Mouse (Mus musculus) cerebral cortex, adult 2 months (tissue): Measurements from ENCODE around the gene Olfr808.

Source experiments
- WGBS: fragments of 180-500 bp; shearing (Covaris S2); methylation state at CpG from one replicate; pipeline ENCODE4 v1.1.7; 2018; 5-methylcytosine and 5-hydroxymethylcytosine counted together

The Olfr808 gene

GRCm38 (mm10) chr10:129765182-129765581, at the start of gene Olfr808:
Gene Olfr808, plus strand, starts transcription at chr10:129765482.
- 97% methylated on average over 1 of the region's 1 CpGs for WGBS

- 98% methylated on average over 2 of the region's 2 CpGs for WGBS
Measured at GRCm38 (mm10) chr10:129729275-129729674, 36.0 kb upstream of the Olfr808 start, which contains the start of gene Olfr805. Gene Olfr805, minus strand, starts transcription at chr10:129729375.

GRCm38 (mm10) chr10:129741821-129742220, 23.5 kb upstream of the Olfr808 start, which contains the start of gene Olfr806:
Gene Olfr806, minus strand, starts transcription at chr10:129741921.

DNA sequence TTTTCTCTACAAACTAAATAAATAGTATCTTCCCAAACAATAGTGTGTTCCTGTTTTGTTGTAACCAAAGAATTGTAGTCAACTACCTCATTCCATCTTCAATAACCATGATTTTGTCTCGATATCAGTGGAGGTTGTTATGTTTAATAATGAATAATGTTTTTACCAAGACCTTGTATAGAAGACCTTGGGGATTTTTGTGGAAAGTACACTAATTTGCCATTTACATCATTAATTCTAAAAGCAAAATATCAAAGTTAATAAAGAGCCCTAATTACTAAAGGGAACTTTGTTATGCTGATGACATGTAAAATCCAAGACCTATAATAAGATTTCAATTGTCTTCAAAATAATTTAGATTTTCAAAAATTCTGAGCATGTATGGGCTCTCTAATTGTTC, 7.6 kb upstream of the Olfr808 start, which contains the start of gene Olfr807:
Gene Olfr807, minus strand, starts transcription at position 101 of the 400 bp plus-strand sequence.
- WGBS: 89% methylated on average over 1 of the region's 1 CpGs

GRCm38 (mm10) chr10:129774338-129774737, 9.1 kb downstream of the Olfr808 start, which contains the start of gene Olfr809:
Gene Olfr809, plus strand, starts transcription at chr10:129774638.

GRCm38 (mm10) chr10:129794817-129795216, 29.5 kb downstream of the Olfr808 start, which contains the start of gene Olfr810:
Gene Olfr810, minus strand, starts transcription at chr10:129794917.

DNA sequence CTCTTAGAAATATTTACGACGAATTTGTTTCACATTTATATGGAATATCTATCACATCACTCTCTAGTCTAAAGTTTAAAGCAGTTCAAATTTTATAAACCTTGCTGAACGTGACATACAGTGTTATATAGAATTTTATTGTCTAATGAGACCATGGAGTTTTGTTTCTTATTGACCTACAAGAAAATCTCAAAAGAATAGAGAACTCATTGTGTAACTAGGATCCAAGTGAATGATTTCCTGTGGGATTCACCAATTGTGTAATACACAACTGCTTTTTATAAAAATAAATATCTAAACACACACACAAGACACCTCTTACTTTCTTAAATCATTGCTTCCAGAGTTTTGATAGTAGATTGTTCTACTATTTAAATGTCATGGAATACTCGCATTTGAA, 39.0 kb downstream of the Olfr808 start, which contains the start of gene Olfr811:
Gene Olfr811, minus strand, starts transcription at position 101 of the 400 bp plus-strand sequence.
- WGBS: 82% methylated on average over 4 of the region's 4 CpGs
